Mouse (Mus musculus) embryonic facial prominence, embryonic 14.5 days (tissue): ENCODE measurements around the gene Rbfox3. TPM values are rescaled to one million over a fixed set of nuclear protein-coding genes. Genes with fewer than 3 reads are reported as not detected.
A peak's percentile ranks its signal among the peaks of the same experiment; 100 is the strongest.

Experiments
- ATAC-seq: fragments of 200-750 bp; cut with Nextera tagmentation; 2 replicates; pipeline ENCODE4 v1.8.0; 2017; ENCODE audit warnings: low read depth, moderate number of reproducible peaks, moderate TSS enrichment
- DNase-seq: peaks from one replicate; pipeline ENCODE4 v3.0.0-alpha.2; 2015; ENCODE audit warnings: low spot score
- H3K27ac ChIP-seq: fragments of 300-500 bp; sonication (generic); replicated peaks from 2 replicates; pipeline ENCODE4 v1.5.1; 2014; ENCODE audit warnings: low read depth, mild to moderate bottlenecking, low read length, moderate library complexity
- H3K27me3 ChIP-seq: fragments of 300-500 bp; sonication (generic); replicated peaks from 2 replicates; pipeline ENCODE4 v1.6.1; 2014; ENCODE audit warnings: low read length; ENCODE audit not compliant: control insufficient read depth, insufficient read depth
- H3K36me3 ChIP-seq: fragments of 300-500 bp; sonication (generic); 2 replicates; pipeline ENCODE4 v1.6.1; 2014; ENCODE audit warnings: low read length, mixed read lengths; ENCODE audit not compliant: control insufficient read depth, insufficient read depth
- H3K4me1 ChIP-seq: fragments of 300-500 bp; sonication (generic); 2 replicates; pipeline ENCODE4 v1.6.1; 2014; ENCODE audit warnings: antibody characterized with exemption, low read length; ENCODE audit not compliant: control insufficient read depth, insufficient read depth
- H3K4me2 ChIP-seq: fragments of 300-500 bp; sonication (generic); 2 replicates; pipeline ENCODE4 v1.6.1; 2014; ENCODE audit warnings: low read depth, mild to moderate bottlenecking, low read length, moderate library complexity, mixed read lengths
- H3K4me3 ChIP-seq: fragments of 300-500 bp; sonication (generic); 2 replicates; pipeline ENCODE4 v1.5.1; 2014; ENCODE audit warnings: low read depth, mild to moderate bottlenecking, low read length
- H3K9ac ChIP-seq: fragments of 300-500 bp; sonication (generic); 2 replicates; pipeline ENCODE4 v1.6.1; 2014; ENCODE audit warnings: low read depth, mild to moderate bottlenecking, low read length, moderate library complexity, mixed read lengths
- H3K9me3 ChIP-seq: fragments of 300-500 bp; sonication (generic); 2 replicates; pipeline ENCODE4 v1.6.1; 2016; ENCODE audit warnings: low read length; ENCODE audit not compliant: control insufficient read depth
- WGBS: fragments of 180-500 bp; shearing (Covaris S2); extraction: QIAGEN DNeasy Blood & Tissue Kit; methylation state at CpG from one replicate; pipeline ENCODE4 v1.1.7; 2014; 5-methylcytosine and 5-hydroxymethylcytosine counted together
- polyA plus RNA-seq: library from polyadenylated mRNA; unstranded; fragments of >200 nt; fragmentation: Nextera tagmentation; extraction: Ambion mirVana; gene quantifications from 2 replicates; pipeline ENCODE4 v1.2.1, GENCODE M21; 2014

Rbfox3 gene
- polyA plus RNA-seq, 1 experiment from 2014 or later, result 3.4 TPM

- H3K4me1 ChIP-seq, result no peaks in the 10 kb centered on the region
- no peak overlapping the region for H3K9ac ChIP-seq
- no peak overlapping the region for H3K27ac ChIP-seq
- H3K4me2 ChIP-seq, result no peak overlapping the region
- no peaks in the 10 kb centered on the region for H3K36me3 ChIP-seq
- WGBS, result 71% methylated on average over 13 of the region's 13 CpGs
- ATAC-seq (no peak), DNase-seq (no peak)
- H3K4me3 ChIP-seq, result no peak overlapping the region
- no peaks in the 10 kb centered on the region for H3K27me3 ChIP-seq
- H3K9me3 ChIP-seq, result no peaks in the 10 kb centered on the region
These were observed 258.8 kb downstream of the Rbfox3 start for GRCm38 (mm10) chr11:118652401-118653240.

- Histone ChIP-seq H3K36me3 (no peaks in the 10 kb centered on the region), H3K27me3 (no peaks in the 10 kb centered on the region), H3K27ac (no peak overlapping the region), H3K9me3 (no peaks in the 10 kb centered on the region), H3K4me2 (no peak overlapping the region), H3K9ac (no peak overlapping the region), H3K4me3 (no peak overlapping the region), H3K4me1 (no peaks in the 10 kb centered on the region)
- ATAC-seq (peak; percentile 37; the same call in 1 of the 2 replicates), DNase-seq (peak; percentile 19)
- 15% methylated on average over 5 of the region's 5 CpGs for WGBS
These were observed 263.0 kb downstream of the Rbfox3 start for GRCm38 (mm10) chr11:118648369-118648768.

- Histone ChIP-seq H3K9me3 (no peaks in the 10 kb centered on the region), H3K4me2 (no peak overlapping the region), H3K4me1 (no peaks in the 10 kb centered on the region), H3K9ac (no peak overlapping the region), H3K36me3 (no peaks in the 10 kb centered on the region), H3K27ac (no peak overlapping the region), H3K4me3 (no peak overlapping the region), H3K27me3 (no peaks in the 10 kb centered on the region)
- no peak for DNase-seq
- 85% methylated on average over 3 of the region's 3 CpGs for WGBS
- ATAC-seq, result no peak
These were observed 264.5 kb downstream of the Rbfox3 start for GRCm38 (mm10) chr11:118646864-118647263.

- Histone ChIP-seq H3K27me3 (no peaks in the 10 kb centered on the region), H3K4me1 (no peaks in the 10 kb centered on the region), H3K4me3 (no peak overlapping the region), H3K9me3 (no peaks in the 10 kb centered on the region), H3K36me3 (no peaks in the 10 kb centered on the region), H3K9ac (no peak overlapping the region), H3K27ac (no peak overlapping the region), H3K4me2 (no peak overlapping the region)
- ATAC-seq (no peak), DNase-seq (no peak)
- WGBS, result 68% methylated on average over 3 of the region's 3 CpGs
These were observed 266.2 kb downstream of the Rbfox3 start for GRCm38 (mm10) chr11:118645158-118645557.

- no peaks in the 10 kb centered on the region for H3K36me3 ChIP-seq
- H3K4me1 ChIP-seq, result no peaks in the 10 kb centered on the region
- H3K27me3 ChIP-seq, result no peaks in the 10 kb centered on the region
- ATAC-seq (no peak), DNase-seq (no peak)
- 85% methylated on average over 4 of the region's 4 CpGs for WGBS
- H3K4me3 ChIP-seq, result no peak overlapping the region
- H3K9ac ChIP-seq, result no peak overlapping the region
- H3K4me2 ChIP-seq, result no peak overlapping the region
- H3K9me3 ChIP-seq, result no peaks in the 10 kb centered on the region
- H3K27ac ChIP-seq, result no peak overlapping the region
These were observed 270.7 kb downstream of the Rbfox3 start for GRCm38 (mm10) chr11:118640706-118641105.

GRCm38 (mm10) chr11:118637718-118638117 lies 273.7 kb downstream of the Rbfox3 start:
- no peak for ATAC-seq
- H3K27ac ChIP-seq, result no peak overlapping the region
- no peaks in the 10 kb centered on the region for H3K9me3 ChIP-seq
- WGBS, result 79% methylated on average over 10 of the region's 10 CpGs
- DNase-seq, result no peak
- no peak overlapping the region for H3K4me3 ChIP-seq
- no peak overlapping the region for H3K4me2 ChIP-seq
- no peak overlapping the region for H3K9ac ChIP-seq
- H3K27me3 ChIP-seq, result no peaks in the 10 kb centered on the region
- H3K4me1 ChIP-seq, result no peaks in the 10 kb centered on the region
- H3K36me3 ChIP-seq, result no peaks in the 10 kb centered on the region

- Histone ChIP-seq H3K4me1 (no peaks in the 10 kb centered on the region), H3K27ac (no peak overlapping the region), H3K9me3 (no peaks in the 10 kb centered on the region), H3K27me3 (no peaks in the 10 kb centered on the region), H3K9ac (no peak overlapping the region), H3K4me2 (no peak overlapping the region), H3K4me3 (no peak overlapping the region), H3K36me3 (no peaks in the 10 kb centered on the region)
- no peak for DNase-seq
- 48% methylated on average over 8 of the region's 8 CpGs for WGBS
- no peak for ATAC-seq
These were observed 276.8 kb downstream of the Rbfox3 start for GRCm38 (mm10) chr11:118634647-118635046.

GRCm38 (mm10) chr11:118629718-118630117 lies 281.7 kb downstream of the Rbfox3 start:
- no peak for ATAC-seq
- H3K4me1 ChIP-seq, result no peaks in the 10 kb centered on the region
- no peak overlapping the region for H3K9ac ChIP-seq
- H3K36me3 ChIP-seq, result no peaks in the 10 kb centered on the region
- H3K27ac ChIP-seq, result no peak overlapping the region
- H3K4me3 ChIP-seq, result no peak overlapping the region
- H3K4me2 ChIP-seq, result no peak overlapping the region
- no peaks in the 10 kb centered on the region for H3K27me3 ChIP-seq
- 89% methylated on average over 1 of the region's 1 CpGs for WGBS
- H3K9me3 ChIP-seq, result no peaks in the 10 kb centered on the region
- DNase-seq, result no peak

GRCm38 (mm10) chr11:118627541-118627940 lies 283.9 kb downstream of the Rbfox3 start:
- no peak overlapping the region for H3K4me3 ChIP-seq
- no peaks in the 10 kb centered on the region for H3K9me3 ChIP-seq
- no peak for ATAC-seq
- 67% methylated on average over 5 of the region's 5 CpGs for WGBS
- no peaks in the 10 kb centered on the region for H3K4me1 ChIP-seq
- H3K9ac ChIP-seq, result no peak overlapping the region
- H3K36me3 ChIP-seq, result no peaks in the 10 kb centered on the region
- no peaks in the 10 kb centered on the region for H3K27me3 ChIP-seq
- no peak overlapping the region for H3K4me2 ChIP-seq
- no peak for DNase-seq
- no peak overlapping the region for H3K27ac ChIP-seq
